Mouse (Mus musculus): ENCODE measurements around the gene Nol4l.

Gene Nol4l

GRCm38 (mm10) chr2:153483118-153483983 is 46.4 kb downstream of the Nol4l start:
- DNase-seq (ENCODE audit: low spot score) = no peak

- DNase-seq (ENCODE audit: low spot score) = no peak
Measured at GRCm38 (mm10) chr2:153481861-153482120, 48.0 kb downstream of the Nol4l start.

- DNase-seq (ENCODE audit: low spot score) = no peak
Measured at GRCm38 (mm10) chr2:153481108-153481860, 48.5 kb downstream of the Nol4l start.

GRCm38 (mm10) chr2:153479486-153479885 is 50.3 kb downstream of the Nol4l start:
- DNase-seq (ENCODE audit: low spot score) = no peak

GRCm38 (mm10) chr2:153478583-153478982 is 51.2 kb downstream of the Nol4l start:
- DNase-seq (ENCODE audit: low spot score) = no peak

- DNase-seq (ENCODE audit: low spot score) = no peak
Measured at GRCm38 (mm10) chr2:153475114-153476112, 54.4 kb downstream of the Nol4l start.

- DNase-seq (ENCODE audit: low spot score) = no peak
Measured at GRCm38 (mm10) chr2:153470983-153471382, 58.8 kb downstream of the Nol4l start.

DNA sequence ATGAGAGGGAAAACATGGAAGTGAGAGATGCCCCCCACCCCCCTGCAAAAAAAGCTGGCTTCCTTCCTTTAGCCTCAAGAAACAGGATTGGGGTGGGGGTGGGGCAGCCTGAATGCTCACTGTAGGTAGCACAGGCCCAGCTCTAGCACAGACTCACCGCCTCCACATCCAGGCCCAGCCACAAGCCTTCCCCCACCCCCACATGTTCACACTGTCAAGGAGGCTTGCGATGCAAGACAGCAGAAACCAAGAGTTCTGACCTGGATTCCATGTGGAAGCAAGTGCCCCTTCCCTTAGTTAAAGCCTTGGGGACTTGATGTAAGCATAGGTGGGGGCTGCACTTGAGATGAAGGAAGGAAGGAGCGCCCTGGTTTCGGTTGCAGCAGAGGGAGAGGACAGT is 60.0 kb downstream of the Nol4l start:
- DNase-seq (ENCODE audit: low spot score) = no peak

DNA sequence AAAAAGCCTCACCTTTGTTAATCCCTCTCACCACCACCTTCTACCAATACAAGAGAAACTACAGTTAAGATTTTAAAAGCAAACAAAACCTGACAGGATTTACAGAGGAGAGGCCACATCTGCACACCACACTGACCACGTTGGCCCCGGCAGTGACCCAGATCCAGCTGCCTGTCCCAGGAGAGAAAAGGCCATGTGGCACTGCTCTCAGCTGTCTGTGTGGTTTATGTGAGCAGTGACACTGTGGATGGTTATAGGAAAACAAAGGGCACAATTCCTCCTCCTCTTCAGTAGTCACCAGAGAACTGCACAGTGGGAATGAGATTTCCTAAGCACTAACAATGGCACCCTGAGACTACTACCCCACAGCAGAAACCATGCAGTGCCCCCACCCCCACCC is 60.5 kb downstream of the Nol4l start:
- no peak for DNase-seq (ENCODE audit: low spot score)

GRCm38 (mm10) chr2:153467372-153467771 is 62.4 kb downstream of the Nol4l start:
- no peak for DNase-seq (ENCODE audit: low spot score)

DNA sequence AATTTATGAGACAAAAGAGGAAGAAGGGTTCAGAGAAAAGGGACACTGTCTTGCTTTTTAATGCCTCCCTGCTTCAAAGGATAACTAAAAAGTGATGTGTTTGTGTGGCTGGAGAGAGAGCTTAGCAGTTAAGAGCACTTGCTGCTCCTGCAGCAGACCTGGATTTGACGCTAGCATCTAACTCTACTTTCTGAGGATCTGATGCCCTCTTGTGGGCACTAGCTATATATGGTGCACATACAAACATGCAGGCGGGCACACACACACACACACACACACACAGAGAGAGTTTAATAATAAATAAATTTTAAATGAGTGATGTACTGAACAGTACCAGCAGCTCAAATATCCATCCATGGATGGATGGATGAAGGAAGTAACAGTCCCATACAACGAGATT is 66.5 kb downstream of the Nol4l start:
- DNase-seq (ENCODE audit: low spot score) = no peak

- no peak for DNase-seq (ENCODE audit: low spot score)
Measured at GRCm38 (mm10) chr2:153458022-153458441, 71.7 kb downstream of the Nol4l start.

DNA sequence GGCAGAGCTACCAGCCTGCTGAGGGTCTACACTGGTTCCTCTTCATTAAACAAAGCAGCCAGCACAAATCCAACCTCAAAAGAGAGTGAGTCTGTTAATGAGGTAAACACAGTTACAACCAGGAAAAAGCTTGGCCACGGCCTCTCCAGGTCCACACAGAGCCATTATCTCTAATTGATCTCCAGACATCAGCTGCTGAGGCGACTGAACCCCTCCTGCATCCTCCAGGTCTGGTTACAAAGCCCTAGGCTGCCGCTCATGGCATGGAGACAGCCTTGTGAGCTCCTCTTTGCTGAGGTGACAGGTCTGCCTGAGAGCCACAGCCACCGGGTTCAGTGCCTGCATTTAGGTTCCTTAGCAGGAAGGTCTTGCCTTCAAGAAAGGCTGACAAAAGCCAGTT is 72.3 kb downstream of the Nol4l start:
- no peak for DNase-seq (ENCODE audit: low spot score)

- no peak for DNase-seq (ENCODE audit: low spot score)
Measured at GRCm38 (mm10) chr2:153454841-153455506, 74.8 kb downstream of the Nol4l start.

DNA sequence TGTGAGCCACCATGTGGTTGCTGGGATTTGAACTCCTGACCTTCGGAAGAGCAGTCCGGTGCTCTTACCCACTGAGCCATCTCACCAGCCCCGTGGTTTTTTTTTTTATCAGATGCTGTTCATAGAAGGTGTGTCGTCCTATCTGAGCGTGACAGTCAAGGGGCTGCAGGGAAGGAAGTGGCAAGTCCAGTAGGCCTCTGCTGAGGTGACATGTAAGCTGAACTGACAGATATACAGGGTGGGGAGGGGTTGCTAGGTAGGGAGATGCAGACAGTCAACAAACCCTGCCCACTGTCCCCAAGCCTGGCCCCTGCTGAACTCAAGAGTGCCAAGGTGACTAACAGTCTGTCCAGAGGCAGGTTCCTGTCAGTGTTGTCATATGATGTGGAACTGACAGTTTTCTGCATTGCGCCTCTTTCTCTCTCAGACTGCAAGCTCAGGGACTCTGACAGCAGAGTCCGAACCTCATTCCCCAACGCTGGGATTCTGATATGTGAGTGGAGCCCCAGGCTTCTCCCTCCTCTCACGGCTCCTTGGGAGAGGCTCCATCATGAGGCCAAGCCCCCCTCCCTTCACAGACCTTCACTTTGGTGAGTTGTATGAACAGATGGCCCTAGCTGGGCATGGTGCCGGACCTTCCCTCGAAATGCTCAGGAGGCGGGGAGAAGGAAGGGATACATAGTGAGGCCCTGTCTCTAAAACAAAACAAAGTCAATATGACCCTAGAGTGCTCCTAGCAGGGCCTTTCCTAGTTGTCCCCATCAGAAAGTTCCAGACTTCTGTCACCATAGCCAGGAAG is 75.6 kb downstream of the Nol4l start:
- DNase-seq (ENCODE audit: low spot score) = no peak

GRCm38 (mm10) chr2:153448519-153448918 is 81.3 kb downstream of the Nol4l start:
- no peak for DNase-seq (ENCODE audit: low spot score)

DNA sequence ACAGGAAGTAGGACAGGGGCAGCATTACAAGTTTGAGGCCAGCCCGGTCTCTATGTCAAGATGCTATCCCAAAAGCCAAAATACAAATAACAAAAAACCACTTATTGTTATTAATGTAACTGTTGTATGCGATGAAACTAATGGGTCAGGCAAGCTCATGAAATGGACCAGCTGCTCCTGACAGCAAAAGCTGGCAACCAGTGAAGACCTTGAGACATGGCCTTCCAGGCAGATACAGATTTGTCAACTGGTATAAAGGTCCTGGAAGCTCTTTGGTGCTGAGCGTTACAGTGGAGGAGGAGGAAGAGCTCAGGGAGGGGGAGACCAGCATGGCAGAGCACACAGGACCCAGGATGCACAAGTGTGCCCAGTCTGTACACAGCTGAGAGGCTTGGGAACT is 82.1 kb downstream of the Nol4l start:
- no peak for DNase-seq (ENCODE audit: low spot score)

- no peak for DNase-seq (ENCODE audit: low spot score)
Measured at GRCm38 (mm10) chr2:153446476-153446875, 83.3 kb downstream of the Nol4l start.

DNA sequence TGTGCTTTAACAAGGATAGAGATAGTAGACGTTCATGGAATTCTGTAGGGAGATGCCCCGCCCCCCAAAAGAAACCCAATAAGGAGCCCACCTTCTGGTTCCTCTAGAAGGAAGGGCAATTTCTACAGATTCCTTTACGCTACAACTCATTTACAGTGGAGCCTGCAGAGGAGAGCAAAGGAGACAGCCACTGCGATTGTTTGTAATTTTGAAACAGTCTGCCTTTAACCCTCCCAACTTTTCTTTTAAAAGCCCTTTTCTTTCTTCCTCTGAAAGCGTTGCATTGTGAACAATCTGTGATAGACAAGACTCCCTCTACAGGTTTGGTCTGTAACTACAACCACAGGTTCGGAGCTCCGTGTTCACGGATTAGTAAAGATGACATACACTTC is 83.8 kb downstream of the Nol4l start:
- no peak for DNase-seq (ENCODE audit: low spot score)

DNA sequence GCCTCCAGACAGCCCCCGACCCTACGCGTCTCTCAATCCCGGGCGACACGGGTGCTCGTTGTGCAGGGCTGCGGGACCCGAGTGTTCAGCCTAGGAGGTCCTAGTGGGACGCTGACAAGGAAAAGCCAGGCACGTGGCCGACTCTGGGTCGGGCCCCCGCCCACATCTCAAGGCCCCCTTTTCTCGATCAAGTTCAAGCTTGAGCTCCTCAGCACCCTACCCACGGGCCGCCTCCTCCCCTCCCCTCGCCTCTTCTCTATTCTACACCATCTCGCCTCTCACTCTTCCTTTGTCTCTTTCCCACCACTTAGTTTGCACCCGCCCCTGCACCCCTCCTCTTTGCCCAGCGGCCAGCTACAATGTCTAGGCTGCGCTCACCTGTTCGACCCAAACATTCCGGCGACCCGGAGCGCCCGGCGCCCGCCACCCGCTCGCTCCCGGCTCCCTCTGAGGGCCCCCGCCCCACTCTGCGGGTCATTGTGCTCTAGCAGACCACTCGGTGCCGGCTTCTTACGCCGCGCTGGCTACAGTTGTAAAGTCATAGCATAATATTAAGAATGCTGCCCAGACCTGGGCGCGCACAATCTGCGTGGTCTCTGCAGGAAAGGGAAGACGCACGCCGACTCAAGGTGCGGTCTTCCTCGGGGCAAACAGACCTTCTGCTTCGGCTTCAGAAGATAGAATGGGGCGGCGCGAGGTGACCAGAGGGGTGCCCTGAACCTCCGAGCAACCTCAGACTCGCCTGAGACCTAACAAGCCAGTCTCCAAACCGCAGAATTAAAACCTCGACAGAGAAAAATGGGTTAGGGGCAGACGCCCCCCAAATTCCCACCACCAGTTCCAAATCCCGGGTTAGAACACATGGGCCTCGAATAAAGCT is 84.4 kb downstream of the Nol4l start:
- no peak for DNase-seq (ENCODE audit: low spot score)
